Mouse (Mus musculus) spleen, adult 2 months (tissue): ENCODE results near the gene Zfp292. TPM values are rescaled to one million over a fixed set of nuclear protein-coding genes. Genes with fewer than 3 reads are reported as not detected.

ENCODE experiments used
- DNase-seq, 2 experiments: peaks; one replicate each; pipeline versions ENCODE4 v3.0.0 to v3.0.0-alpha.2; 2012 to 2021; ENCODE audit warnings: low spot score in 2 of 2, low read depth in 1 of 2
- H3K27ac ChIP-seq: fragments of 200-500 bp; 2 replicates; pipeline ENCODE4 v1.5.1; 2012; ENCODE audit warnings: low read length, inconsistent platforms; ENCODE audit not compliant: insufficient read depth
- H3K27me3 ChIP-seq: fragments of 200-500 bp; 2 replicates; pipeline ENCODE4 v1.6.1; 2012; ENCODE audit warnings: mild to moderate bottlenecking, moderate library complexity, low read length, inconsistent platforms; ENCODE audit not compliant: control insufficient read depth, insufficient read depth
- H3K36me3 ChIP-seq: fragments of 200-500 bp; 2 replicates; pipeline ENCODE4 v1.6.1; 2012; ENCODE audit warnings: mild to moderate bottlenecking, low read length, inconsistent platforms; ENCODE audit not compliant: control insufficient read depth, insufficient read depth
- H3K4me1 ChIP-seq: fragments of 200-500 bp; 2 replicates; pipeline ENCODE4 v1.6.1; 2011; ENCODE audit warnings: inconsistent platforms; ENCODE audit not compliant: control insufficient read depth, insufficient read depth, insufficient read length
- H3K4me3 ChIP-seq: fragments of 200-500 bp; 2 replicates; pipeline ENCODE4 v1.5.1; 2011; ENCODE audit warnings: mild to moderate bottlenecking, inconsistent platforms; ENCODE audit not compliant: insufficient read depth, insufficient read length; ENCODE audit errors: extremely low read depth
- CTCF ChIP-seq: fragments of 200-500 bp; IDR thresholded peaks from 2 replicates; pipeline ENCODE4 v1.5.1; 2011; ENCODE audit warnings: mild to moderate bottlenecking, inconsistent platforms; ENCODE audit not compliant: insufficient read depth, insufficient read length, insufficient replicate concordance; ENCODE audit errors: extremely low read depth
- POLR2A ChIP-seq: fragments of 200-500 bp; IDR thresholded peaks from 2 replicates; pipeline ENCODE4 v1.6.1; 2011; ENCODE audit warnings: low read depth, low read length, inconsistent platforms
- WGBS: fragments of 180-500 bp; shearing (Covaris S2); methylation state at CpG from one replicate; pipeline ENCODE4 v1.1.7; 2018; 5-methylcytosine and 5-hydroxymethylcytosine counted together
- polyA plus RNA-seq: library from polyadenylated mRNA; depleted of rRNA; stranded (reverse); fragments of >200 nt; gene quantifications from 2 replicates; pipeline ENCODE4 v1.2.3, GENCODE M21; 2012

Gene Zfp292
- polyA plus RNA-seq, 1 experiment = 2.0 TPM

- Histone ChIP-seq H3K36me3 (peaks cover 9% of the 10 kb centered on the region; the same call in 1 of the 2 replicates), H3K27ac (no peak overlapping the region), H3K4me1 (no peaks in the 10 kb centered on the region), H3K4me3 (no peak overlapping the region), H3K27me3 (no peaks in the 10 kb centered on the region)
- WGBS = 87% methylated on average over 4 of the region's 4 CpGs
- DNase-seq = no peak
- TF ChIP-seq POLR2A (no peak), CTCF (no peak)
These were observed 62.9 kb downstream of the Zfp292 start for GRCm38 (mm10) chr4:34819904-34820303.

GRCm38 (mm10) chr4:34801166-34802034, 81.4 kb downstream of the Zfp292 start:
- no peak for DNase-seq
- H3K27ac ChIP-seq = no peak overlapping the region
- TF ChIP-seq CTCF (no peak), POLR2A (no peak)
- H3K36me3 ChIP-seq = peaks cover 3% of the 10 kb centered on the region
- H3K4me3 ChIP-seq = no peak overlapping the region
- WGBS = 87% methylated on average over 14 of the region's 14 CpGs
- no peaks in the 10 kb centered on the region for H3K4me1 ChIP-seq
- H3K27me3 ChIP-seq = no peaks in the 10 kb centered on the region

- Histone ChIP-seq H3K27me3 (no peaks in the 10 kb centered on the region), H3K4me3 (no peak overlapping the region), H3K27ac (no peak overlapping the region), H3K36me3 (no peaks in the 10 kb centered on the region; the same call in 1 of the 2 replicates), H3K4me1 (no peaks in the 10 kb centered on the region)
- TF ChIP-seq POLR2A (no peak), CTCF (no peak)
- no peak for DNase-seq
- WGBS = 90% methylated on average over 2 of the region's 2 CpGs
These were observed 84.8 kb downstream of the Zfp292 start for GRCm38 (mm10) chr4:34798005-34798404.

- no peak for DNase-seq
- Histone ChIP-seq H3K27ac (no peak overlapping the region), H3K36me3 (no peaks in the 10 kb centered on the region; the same call in 1 of the 2 replicates), H3K4me3 (no peak overlapping the region), H3K27me3 (no peaks in the 10 kb centered on the region), H3K4me1 (no peaks in the 10 kb centered on the region)
- TF ChIP-seq CTCF (no peak), POLR2A (no peak)
- 79% methylated on average over 8 of the region's 8 CpGs for WGBS
These were observed 85.3 kb downstream of the Zfp292 start for GRCm38 (mm10) chr4:34797294-34797983.

GRCm38 (mm10) chr4:34796294-34796693, 86.5 kb downstream of the Zfp292 start:
- TF ChIP-seq CTCF (no peak), POLR2A (no peak)

GRCm38 (mm10) chr4:34786476-34786875, 96.3 kb downstream of the Zfp292 start:
- DNase-seq = no peak
- Histone ChIP-seq H3K36me3 (no peaks in the 10 kb centered on the region), H3K27me3 (no peaks in the 10 kb centered on the region), H3K4me3 (no peak overlapping the region), H3K27ac (no peak overlapping the region), H3K4me1 (no peaks in the 10 kb centered on the region)
- 90% methylated on average over 3 of the region's 3 CpGs for WGBS
- TF ChIP-seq POLR2A = no peak
- no peak for TF ChIP-seq CTCF

More at GRCm38 (mm10) chr4:34796294-34796693, 86.5 kb downstream of the Zfp292 start:
- H3K27ac ChIP-seq = no peak overlapping the region
- no peak overlapping the region for H3K4me3 ChIP-seq
- WGBS = 90% methylated on average over 5 of the region's 5 CpGs
- H3K36me3 ChIP-seq = no peaks in the 10 kb centered on the region
- no peak for DNase-seq
- no peaks in the 10 kb centered on the region for H3K27me3 ChIP-seq
- no peaks in the 10 kb centered on the region for H3K4me1 ChIP-seq

GRCm38 (mm10) chr4:34785646-34786045, 97.1 kb downstream of the Zfp292 start:
- TF ChIP-seq CTCF (no peak), POLR2A (no peak)
- Histone ChIP-seq H3K27ac (no peak overlapping the region), H3K4me3 (no peak overlapping the region), H3K4me1 (no peaks in the 10 kb centered on the region), H3K27me3 (no peaks in the 10 kb centered on the region), H3K36me3 (no peaks in the 10 kb centered on the region)
- no peak for DNase-seq
- 73% methylated on average over 2 of the region's 2 CpGs for WGBS
